Mouse (Mus musculus): ENCODE measurements around the gene Mvb12b. TPM values are rescaled to one million over a fixed set of nuclear protein-coding genes. Genes with fewer than 3 reads are reported as not detected.
A peak's percentile ranks its signal among the peaks of the same experiment; 100 is the strongest.

Mvb12b gene
- total RNA-seq, 2 experiments from 2014 or later, result 27.8 to 28.6 TPM

- DNase-seq, result no peak
These were observed 2.5 kb downstream of the Mvb12b start for GRCm38 (mm10) chr2:33885264-33885651.

DNA sequence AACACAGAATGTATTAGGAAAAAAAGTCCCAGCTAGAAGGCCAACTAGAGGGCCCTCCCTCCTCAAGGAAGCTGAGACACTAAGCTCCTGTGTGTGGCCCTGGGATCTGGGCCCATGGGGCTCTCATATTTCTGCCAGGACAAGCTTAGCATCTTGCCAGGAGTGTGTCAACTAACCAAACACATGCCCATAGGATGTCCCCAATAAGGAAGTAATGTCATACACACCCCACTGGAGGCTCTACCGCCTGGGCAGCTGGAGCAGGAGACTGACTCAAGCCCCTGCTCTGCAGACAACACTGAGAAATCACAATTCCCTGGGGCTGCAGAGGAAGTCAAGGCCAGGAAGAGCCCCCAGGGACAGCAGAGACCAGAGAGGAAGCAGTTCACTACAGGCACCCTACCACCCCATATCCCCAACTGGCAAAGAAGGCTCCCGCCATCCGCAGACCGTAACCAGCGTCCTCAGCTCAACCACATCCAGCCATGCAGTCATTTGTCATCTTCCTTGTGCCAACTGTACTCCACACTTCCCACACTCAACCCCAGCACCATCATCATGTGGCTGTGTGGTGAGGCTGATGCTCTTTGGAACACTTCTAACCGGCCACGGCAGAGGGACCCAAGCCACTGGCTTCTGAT, 3.0 kb downstream of the Mvb12b start:
- peak; percentile 27 for DNase-seq

GRCm38 (mm10) chr2:33879223-33879622, 8.5 kb downstream of the Mvb12b start:
- DNase-seq, result no peak

DNA sequence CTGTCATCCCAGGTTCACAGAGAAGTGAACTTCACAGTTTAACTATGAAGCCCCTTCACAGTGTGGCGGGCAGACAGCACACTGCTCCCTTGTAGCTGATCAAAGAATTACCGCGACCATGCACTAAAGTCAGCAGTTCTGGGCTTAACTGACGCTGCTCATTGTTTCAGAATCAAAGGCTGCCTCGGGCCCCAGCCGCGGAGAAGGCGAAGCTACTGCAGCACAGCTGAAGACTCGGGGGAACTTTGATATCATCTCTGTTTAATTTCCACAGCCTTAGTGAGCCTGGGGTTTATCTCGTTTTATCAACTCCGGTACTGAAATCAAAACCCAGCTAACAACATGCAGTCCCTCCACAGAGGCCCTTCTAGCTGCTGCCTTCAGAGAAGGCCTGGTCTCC, 9.3 kb downstream of the Mvb12b start:
- no peak for DNase-seq

DNA sequence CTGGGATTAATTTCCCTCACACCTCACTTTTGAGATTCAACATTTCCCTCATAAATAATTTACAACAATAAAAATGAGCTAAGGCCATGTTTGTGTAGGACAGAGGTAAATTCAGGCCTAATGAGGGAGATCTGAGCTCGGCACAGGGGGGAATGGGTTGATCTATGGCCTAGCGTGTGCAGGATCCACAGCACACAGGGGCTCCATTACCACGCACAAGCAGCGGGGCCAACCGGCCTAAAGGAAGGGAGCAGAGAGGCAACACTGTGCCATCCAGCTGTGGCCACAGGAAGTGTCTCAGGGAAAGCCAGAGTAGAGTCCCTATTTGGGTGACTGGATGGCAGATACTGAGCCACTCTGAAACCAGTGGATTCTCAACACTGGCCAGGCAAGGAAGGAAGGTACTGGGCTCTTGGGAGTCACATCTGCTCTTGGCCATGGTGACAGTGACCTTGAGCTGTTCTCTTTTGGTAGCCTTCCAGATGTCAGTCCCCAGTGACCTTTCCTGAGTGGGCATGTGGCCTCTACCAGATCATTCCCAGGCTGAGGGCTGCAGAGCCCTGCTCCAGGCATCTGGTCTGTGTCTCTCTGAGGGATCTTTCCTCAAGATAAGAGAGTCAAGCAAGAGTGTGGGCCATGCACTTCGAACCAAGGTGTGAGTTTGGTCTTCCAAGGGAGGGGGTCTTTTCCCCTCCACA, 9.9 kb downstream of the Mvb12b start:
- no peak for DNase-seq

GRCm38 (mm10) chr2:33876529-33877290, 11.0 kb downstream of the Mvb12b start:
- peak; percentile 64 for DNase-seq

GRCm38 (mm10) chr2:33875594-33875993, 12.2 kb downstream of the Mvb12b start:
- DNase-seq, result no peak

DNA sequence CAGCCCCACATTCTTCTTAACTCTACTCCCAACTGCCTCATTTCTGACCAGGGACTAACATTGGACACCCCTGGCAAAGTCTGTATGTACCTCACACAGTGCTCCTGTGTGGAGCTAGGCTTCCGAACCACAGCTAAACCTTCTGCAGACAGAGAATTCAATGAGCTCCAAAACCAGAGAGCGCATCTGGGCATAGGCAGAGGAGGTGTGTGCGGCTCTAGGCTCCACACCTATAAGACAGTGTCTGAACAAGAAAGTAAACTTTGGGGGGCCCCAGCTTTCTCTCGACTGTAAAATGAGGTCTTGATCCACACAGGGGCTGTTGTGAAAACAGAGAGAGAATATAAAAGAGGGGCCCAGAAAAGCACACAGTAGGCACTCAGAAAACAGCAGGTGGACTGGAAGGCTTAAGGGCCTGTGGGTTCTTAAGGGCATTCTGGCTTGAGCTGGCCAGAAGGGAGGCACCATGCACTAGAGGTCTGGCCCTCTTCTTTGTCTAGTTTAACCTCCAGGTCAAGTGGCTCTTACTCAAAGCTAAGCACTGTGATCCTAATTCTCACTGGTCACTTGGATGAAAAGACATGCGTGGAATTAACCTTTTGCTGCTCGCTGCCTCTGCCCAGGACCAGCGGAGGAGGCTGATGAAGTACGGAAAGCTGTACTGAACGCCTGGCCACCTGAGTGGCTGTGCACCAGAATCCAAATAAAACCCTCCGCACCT, 12.7 kb downstream of the Mvb12b start:
- DNase-seq, result no peak

GRCm38 (mm10) chr2:33874367-33874766, 13.4 kb downstream of the Mvb12b start:
- DNase-seq, result no peak

GRCm38 (mm10) chr2:33873501-33873900, 14.2 kb downstream of the Mvb12b start:
- DNase-seq, result no peak

GRCm38 (mm10) chr2:33872841-33873271, 14.9 kb downstream of the Mvb12b start:
- no peak for DNase-seq

GRCm38 (mm10) chr2:33871181-33871520, 16.6 kb downstream of the Mvb12b start:
- DNase-seq, result no peak

DNA sequence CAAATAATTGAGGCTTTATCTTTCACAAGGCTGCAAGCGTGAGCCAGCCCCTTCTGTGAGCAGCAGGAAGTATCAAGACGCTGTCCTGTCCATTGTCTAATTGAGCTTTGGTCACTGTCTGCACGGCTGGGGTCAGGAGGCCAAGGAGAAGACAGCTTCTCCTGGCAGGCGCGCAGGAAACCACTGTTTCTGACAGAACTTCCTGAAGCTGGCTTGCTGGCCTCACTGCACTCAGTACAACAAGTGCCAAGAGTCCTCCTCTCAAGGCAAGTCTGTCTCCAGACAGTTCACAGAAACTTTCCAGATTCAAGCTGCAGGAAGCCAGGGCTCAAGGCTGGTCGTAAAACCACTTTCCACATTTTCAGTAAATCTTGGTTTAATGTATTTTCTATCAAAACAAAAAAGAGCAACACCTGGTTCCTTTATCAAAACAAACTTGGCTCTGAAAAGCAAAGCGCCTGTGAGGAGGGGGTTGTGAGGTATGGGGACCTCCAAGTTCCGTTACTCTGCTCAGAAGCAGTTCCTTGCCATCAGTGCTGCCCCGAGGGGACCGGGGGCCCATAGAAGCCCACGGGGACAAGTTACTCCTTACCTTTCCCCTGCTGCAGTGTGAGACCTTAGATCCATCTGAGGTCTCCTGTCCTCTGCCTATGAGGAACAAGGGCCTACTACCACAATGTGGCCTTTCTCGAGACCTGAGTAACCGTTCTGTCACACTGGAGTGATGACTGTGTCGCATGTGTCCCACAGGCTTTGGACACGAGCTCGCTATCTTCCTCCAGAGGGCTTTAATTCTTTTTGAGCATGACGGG, 17.2 kb downstream of the Mvb12b start:
- peak; percentile 46 for DNase-seq

DNA sequence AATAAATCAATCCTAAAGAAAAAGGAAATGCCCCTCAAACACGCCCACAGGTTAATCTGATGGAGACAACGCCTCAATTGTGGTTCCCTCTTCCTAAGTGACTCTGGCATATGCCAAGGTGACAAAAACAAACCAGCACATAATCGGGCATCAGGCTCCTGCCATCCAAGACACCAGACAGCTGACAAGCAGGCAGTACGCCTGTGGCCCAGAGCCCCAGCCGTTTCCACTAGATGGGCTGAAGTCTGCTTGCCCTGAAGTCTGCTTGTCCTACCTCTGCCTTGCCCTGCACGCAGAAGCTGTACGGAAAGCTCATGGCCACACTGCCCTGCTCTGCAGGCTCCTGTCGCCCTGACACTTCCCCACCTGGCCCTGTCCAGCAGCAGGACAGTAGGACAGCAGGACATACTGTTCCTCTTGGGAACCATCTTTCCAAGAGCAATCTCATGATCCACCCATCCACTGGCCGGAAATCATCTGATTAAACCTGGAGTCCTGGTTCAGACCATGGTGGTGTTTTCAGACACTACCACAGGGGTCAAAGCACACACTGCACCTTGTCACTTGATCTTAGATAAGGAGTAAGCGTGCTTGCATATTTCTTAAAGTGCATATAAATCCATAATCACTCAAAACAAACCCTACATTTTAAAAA, 17.9 kb downstream of the Mvb12b start:
- DNase-seq, result no peak

DNA sequence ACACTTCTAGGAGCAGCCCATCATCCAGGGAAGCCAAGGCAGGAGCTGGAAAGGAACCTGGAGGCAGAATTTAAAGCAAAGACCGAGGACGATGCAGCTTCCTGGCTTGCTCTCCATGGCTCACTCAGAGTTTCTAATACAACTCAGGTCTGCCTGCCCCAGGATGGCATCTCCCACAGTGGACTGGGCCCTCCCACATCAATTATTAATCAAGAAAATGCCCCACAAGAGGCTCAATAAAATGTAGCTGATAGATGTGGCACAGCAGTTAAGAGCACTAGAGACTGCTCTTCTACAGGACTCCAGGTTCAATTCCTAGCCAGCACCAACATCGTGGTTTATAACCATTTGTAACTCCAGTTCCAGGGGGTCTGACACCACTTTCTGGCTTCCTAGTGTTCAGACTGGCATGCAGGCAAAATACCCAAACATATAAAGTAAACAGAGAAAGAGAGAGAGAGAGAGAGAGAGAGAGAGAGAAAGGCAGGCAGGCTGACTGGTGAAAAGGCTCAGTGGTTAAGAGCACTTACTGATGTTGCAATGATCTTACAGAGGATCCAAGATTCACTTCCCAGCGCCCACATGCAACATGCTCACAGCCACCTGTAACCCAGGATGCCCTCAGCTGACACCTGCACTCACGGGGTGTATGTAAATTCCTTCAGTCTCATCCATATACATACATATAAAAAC, 18.6 kb downstream of the Mvb12b start:
- no peak for DNase-seq

GRCm38 (mm10) chr2:33868322-33868721, 19.4 kb downstream of the Mvb12b start:
- no peak for DNase-seq

GRCm38 (mm10) chr2:33856746-33857145, 31.0 kb downstream of the Mvb12b start:
- DNase-seq, result no peak

- no peak for DNase-seq
These were observed 34.5 kb downstream of the Mvb12b start for GRCm38 (mm10) chr2:33853011-33853976.

DNA sequence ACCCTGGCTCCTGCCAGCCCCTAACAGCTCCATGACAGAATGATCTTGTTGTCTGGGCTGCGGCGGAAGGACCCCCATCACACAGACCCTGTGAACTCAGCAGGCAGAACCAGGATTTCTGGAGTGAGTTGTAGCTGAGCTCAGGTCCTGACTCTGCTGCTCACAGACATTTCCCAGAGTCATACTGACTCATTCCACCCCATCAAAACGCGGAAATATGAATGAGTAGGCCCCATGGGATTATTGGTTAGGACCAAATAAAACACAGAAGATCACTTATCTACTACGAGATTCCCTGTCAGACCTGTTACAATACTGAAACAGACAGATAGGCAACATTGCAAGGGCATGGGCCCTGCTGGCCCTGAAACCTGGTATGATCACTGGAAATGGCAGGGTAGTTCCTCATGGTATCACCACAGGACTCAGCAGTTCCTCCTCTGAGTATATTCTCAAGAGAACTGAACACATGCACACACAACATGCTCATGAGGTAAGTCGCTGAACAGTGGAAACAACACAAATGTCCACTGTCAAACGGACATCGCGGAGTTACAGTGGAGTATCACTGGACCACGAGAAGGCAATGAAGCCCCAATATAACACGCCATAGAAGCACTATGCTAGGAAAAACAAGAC, 40.4 kb downstream of the Mvb12b start:
- no peak for DNase-seq
